Mouse (Mus musculus): ENCODE data around the gene Ccdc142.
A peak's percentile ranks its signal among the peaks of the same experiment; 100 is the strongest.

The Ccdc142 gene

DNA sequence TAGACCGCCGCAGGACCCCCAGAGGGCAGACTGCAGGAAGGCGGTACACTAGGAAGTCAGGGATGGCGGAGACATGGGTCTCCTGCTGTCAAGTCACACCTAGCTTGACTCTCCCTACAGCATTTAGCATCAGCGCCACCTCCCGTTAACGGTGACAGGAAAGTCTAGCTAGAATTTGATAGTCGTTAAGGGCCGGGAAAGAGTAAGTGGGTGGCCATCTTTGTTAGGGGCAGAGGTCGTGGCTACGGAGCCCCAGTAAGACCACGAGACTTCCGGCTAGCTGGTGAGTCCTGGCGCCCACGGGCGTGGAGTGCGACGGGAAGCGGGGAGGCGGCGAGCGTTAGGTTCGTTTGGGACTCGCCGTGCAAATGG is at the start of gene Ccdc142, which contains the start of gene Gm42688:
Ccdc142 (plus strand) TSS at position 286 of the 372 bp plus-strand sequence.
Gm42688 (plus strand) TSS at position 302 of the 372 bp plus-strand sequence.
- peak; percentile 87 for DNase-seq (ENCODE audit: extremely low spot score)

DNA sequence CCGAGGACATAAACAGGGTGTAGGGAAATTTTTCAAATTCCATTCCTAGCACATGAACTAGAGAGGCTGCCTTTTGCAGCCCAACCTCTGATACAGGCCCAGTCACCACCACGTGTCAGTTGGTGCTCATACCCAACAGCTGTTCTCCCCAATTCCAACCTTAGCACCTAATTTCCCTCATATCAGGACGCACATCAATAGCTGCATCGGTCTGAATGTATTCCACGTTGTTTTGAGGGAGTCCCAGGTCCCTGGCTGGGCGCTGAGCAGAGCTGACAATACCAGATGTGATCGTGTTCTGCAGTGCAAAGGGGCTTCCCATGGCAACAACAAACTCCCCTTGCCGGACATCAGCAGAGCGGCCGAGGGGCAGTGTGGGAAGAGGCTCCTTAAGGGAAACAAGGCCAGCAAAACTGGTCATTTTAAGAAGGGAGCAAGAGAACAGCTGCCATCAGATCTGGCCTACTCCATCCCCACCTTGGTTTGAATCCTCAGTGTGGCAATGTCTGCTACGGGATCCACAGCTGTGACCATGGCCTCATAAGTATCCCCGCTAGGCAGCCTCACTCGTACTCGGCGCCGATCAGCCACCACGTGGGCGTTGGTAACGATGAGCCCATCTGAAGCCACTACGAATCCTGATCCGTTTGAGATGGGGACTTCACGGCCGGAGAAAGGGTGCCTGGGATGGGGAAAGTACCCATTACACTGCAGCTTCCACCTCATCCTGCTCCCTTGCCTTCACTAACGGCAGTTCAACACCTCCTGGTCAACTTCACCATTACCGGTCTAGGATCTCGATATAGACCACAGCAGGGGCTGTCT is 48.1 kb upstream of the Ccdc142 start:
- DNase-seq (ENCODE audit: extremely low spot score): peak; percentile 64

- DNase-seq (ENCODE audit: extremely low spot score): peak; percentile 99
Measured at GRCm38 (mm10) chr6:83054074-83054851, 47.1 kb upstream of the Ccdc142 start, which contains the start of gene Aup1. Gene Aup1 (plus strand): TSS chr6:83054521.

GRCm38 (mm10) chr6:83054871-83055431 is 46.5 kb upstream of the Ccdc142 start, which contains the start of gene Htra2:
Gene Htra2 (minus strand): TSS chr6:83055273.
- no peak for DNase-seq (ENCODE audit: extremely low spot score)

DNA sequence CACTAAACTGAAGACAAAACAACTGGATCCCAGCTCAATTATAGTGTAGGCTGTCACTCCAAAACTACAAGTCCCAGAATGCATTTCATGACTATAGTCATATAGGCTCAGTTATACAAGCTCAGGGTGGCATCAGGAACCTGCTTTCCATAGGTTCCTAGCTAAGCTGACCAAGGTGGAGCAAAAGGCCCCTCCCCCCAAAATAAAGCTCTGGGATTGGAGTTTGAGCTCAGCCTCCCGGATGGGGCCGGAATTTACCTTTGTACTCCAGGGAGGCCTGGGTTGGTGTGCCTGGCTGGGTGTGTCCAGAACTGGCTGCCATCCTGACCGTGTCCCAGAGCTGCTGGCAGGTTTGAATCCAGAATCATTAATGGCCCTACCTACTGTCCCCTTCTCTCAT is 43.6 kb upstream of the Ccdc142 start, which contains the start of gene Dqx1:
Dqx1 (plus strand) TSS at position 55 of the 400 bp plus-strand sequence.
- DNase-seq (ENCODE audit: extremely low spot score): no peak

DNA sequence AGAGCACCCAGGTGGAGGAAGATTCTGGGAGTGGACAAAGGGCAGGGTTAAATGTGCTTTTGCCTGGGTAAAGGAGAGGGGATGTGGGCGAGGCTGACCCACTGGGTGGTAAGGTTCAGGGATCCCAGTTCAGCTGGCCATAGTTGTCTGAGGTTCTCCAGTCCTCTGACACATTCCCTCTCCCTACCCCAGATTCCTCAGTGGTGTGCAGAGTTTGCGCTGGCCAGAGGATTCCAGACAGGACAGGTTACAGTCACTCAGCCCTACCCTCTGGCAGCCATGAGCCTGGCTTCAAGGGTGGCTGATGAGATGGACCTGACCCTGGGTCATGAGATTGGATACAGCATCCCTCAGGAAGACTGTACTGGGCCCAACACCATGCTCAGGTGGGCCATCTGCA is 42.7 kb upstream of the Ccdc142 start:
- no peak for DNase-seq (ENCODE audit: extremely low spot score)

- no peak for DNase-seq (ENCODE audit: extremely low spot score)
Measured at GRCm38 (mm10) chr6:83065995-83066394, 35.4 kb upstream of the Ccdc142 start.

DNA sequence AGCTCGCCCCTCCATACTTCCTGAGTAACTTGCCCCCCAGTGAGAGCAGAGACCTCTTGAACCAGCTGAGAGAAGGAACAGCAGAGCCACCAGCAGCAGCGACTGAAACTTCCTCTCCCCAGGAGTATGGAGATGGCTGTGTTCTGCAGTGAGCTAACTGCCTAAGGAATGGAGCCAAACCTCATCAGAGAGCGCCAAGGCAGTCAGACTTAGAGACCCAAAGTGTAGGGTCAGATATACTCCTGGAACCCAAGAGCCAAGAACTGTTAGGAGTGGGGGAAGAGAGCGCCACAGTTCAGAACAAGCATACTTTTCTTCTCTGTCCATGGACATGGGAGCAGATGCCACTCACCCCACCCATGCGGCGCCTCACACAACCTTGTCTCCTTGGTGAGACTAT is 35.0 kb upstream of the Ccdc142 start:
- no peak for DNase-seq (ENCODE audit: extremely low spot score)

- no peak for DNase-seq (ENCODE audit: extremely low spot score)
Measured at GRCm38 (mm10) chr6:83068221-83068620, 33.2 kb upstream of the Ccdc142 start.

- no peak for DNase-seq (ENCODE audit: extremely low spot score)
Measured at GRCm38 (mm10) chr6:83068706-83069487, 32.5 kb upstream of the Ccdc142 start.

DNA sequence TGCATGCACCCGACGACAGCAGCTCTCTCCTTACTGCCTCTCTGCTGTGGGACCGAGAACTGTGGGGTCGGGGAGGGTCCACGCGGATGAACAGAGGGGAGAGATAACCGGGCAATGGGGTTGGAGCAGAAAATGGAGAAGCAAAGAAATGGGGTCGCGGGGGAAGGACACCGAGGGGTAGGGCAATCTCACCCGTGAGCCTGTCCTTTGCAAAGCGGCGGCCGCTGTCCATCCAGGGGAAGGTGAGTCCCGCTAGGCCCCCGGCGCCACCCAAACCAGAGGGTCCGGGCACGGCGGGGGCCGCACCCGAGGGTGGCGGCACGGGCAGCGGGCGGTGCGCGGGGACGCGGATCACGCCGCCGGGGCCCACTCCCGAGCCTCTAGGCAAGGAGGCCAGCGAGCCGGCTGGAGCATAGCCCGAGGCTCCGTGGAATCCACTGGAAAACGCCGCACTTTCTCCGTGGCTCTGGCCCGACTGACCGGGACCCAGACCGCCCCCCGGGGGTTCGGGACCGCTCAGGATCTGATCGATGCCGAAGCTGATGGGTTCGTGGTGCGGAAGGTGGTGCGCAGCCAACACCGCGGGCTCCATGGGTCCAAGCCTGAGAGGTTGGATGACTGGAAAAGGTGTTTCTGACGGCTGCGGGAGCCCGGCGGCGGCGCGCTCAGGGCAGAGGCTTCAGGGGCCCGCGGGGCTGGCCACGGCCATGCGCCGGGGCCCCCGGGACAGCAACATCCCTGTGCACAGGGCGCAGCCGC is 31.7 kb upstream of the Ccdc142 start:
- DNase-seq (ENCODE audit: extremely low spot score): peak; percentile 43

GRCm38 (mm10) chr6:83070247-83070310 is 31.3 kb upstream of the Ccdc142 start, which contains the start of gene Tlx2:
Gene Tlx2 (minus strand): TSS chr6:83070293.
- DNase-seq (ENCODE audit: extremely low spot score): no peak

- DNase-seq (ENCODE audit: extremely low spot score): peak; percentile 68
Measured at GRCm38 (mm10) chr6:83070311-83071219, 30.8 kb upstream of the Ccdc142 start.

DNA sequence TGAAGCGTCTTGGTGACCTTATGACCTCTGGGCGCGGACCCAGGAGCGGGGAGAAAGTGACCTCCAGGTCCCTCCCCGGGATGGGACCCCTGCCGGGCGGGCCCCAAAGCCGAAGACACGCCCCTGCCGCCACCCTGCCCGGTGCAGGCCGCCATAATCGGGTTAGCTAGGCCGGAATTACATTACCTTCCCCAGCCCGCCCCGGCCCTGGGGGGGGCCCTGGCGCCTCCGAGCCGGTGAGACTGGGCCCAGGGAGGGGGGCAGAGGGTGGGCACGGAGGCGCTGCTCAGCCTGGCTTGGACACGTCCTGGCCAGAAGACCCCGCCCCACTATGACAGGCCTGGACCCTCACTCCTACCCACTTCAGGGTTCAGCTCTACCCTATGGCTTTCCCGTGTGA is 30.2 kb upstream of the Ccdc142 start:
- no peak for DNase-seq (ENCODE audit: extremely low spot score)

DNA sequence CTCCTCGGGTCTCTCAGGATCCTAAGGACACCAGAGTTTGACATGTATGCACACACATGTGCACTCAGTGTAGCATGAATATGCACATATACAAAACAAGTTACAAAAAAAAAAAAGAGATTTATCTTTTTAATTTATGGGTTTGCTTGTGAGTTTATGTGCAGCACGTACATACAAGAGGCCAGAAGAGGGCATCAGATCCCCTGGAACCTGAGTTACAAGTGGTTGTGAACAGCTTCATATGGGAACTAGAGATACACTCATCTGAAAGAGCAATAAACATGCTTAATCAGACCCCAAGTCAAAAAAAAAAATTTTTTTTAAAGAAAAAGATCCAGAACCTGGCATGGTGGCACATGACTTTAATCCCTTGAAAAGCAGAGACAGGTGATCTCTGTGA is 26.4 kb upstream of the Ccdc142 start:
- no peak for DNase-seq (ENCODE audit: extremely low spot score)

GRCm38 (mm10) chr6:83077630-83078323 is 23.6 kb upstream of the Ccdc142 start, which contains the start of gene Pcgf1:
Gene Pcgf1 (plus strand): TSS chr6:83077869.
- peak; percentile 59 for DNase-seq (ENCODE audit: extremely low spot score)

GRCm38 (mm10) chr6:83078324-83078858 is 23.0 kb upstream of the Ccdc142 start:
- peak; percentile 99 for DNase-seq (ENCODE audit: extremely low spot score)

- DNase-seq (ENCODE audit: extremely low spot score): no peak
Measured at GRCm38 (mm10) chr6:83080210-83080609, 21.2 kb upstream of the Ccdc142 start.

DNA sequence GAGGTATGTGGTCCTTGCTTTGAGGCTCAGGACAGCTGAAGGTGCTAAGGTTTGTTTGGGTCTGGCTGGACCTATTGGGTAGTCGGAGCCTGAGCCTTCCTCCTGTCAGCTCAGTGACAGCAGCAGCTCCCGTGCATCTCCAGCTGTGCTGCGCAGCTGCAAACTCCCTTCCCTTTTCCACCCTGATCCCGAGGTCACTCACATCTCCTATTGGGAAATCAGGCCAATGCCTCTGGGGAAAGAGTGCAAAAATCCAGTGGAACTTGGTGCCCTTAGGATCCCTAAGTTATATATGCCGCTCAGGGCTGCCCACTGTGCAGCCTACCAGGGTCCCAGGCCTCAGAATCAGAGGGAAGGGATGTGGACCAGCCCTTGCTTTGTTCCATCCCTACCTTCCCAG is 17.9 kb upstream of the Ccdc142 start:
- no peak for DNase-seq (ENCODE audit: extremely low spot score)
